Mouse (Mus musculus) cerebellum, adult 2 months (tissue): ENCODE measurements around the gene Umad1.

Experiments
- CTCF ChIP-seq: fragments of 200-500 bp; IDR thresholded peaks from 2 replicates; pipeline ENCODE4 v1.5.1; 2011; ENCODE audit warnings: low read depth, mild to moderate bottlenecking, control low read depth, low read length, moderate library complexity, borderline replicate concordance; ENCODE audit not compliant: insufficient read depth
- POLR2A ChIP-seq: fragments of 200-500 bp; IDR thresholded peaks from 2 replicates; pipeline ENCODE4 v1.6.1; 2011; ENCODE audit warnings: low read length, control low read depth, borderline replicate concordance; ENCODE audit not compliant: insufficient read depth

- TF ChIP-seq CTCF (no peak), POLR2A (no peak)
Measured at GRCm38 (mm10) chr6:8333380-8333779, 74.3 kb downstream of the Umad1 start.
